ENCODE assay signal across 8 mouse cellular contexts in genomic region chr7:63858571-63859152, GRCm38 (mm10). TPM values are rescaled to one million over a fixed set of nuclear protein-coding genes. Genes with fewer than 3 reads are reported as not detected.
DNase-seq lines count a peak whose midpoint lies in the region; ATAC-seq and TF ChIP-seq lines count a peak whose summit lies in the region.

No protein-coding gene starts in this region.

- H3K4me3 ChIP-seq in G1E (ENCODE audit: low read depth, low read length) = peak overlapping the region; percentile 21; the same call in 1 of the 2 replicates
- H3K4me3 ChIP-seq in hindbrain, embryonic 11.5 days (ENCODE audit: low read depth, low read length) = peak overlapping the region; percentile 32
- H3K4me3 ChIP-seq in lung, embryonic 16.5 days (ENCODE audit: low read length) = peak overlapping the region; percentile 45

- H3K27ac ChIP-seq in hindbrain, embryonic 11.5 days (ENCODE audit: low read depth, low read length) = no peak overlapping the region
- H3K27ac ChIP-seq in lung, embryonic 16.5 days (ENCODE audit: low read length) = no peak overlapping the region

- peak; percentile 32; the same call in 1 of the 2 replicates for ATAC-seq in G1E (ENCODE audit: extremely low read depth, insufficient number of reproducible peaks, low FRiP score, poor library complexity, severe bottlenecking)
- ATAC-seq in hindbrain, embryonic 11.5 days (ENCODE audit: low FRiP score) = peak; percentile 85
- peak; percentile 87 for ATAC-seq in lung, embryonic 16.5 days (ENCODE audit: low read depth)

- no peak overlapping the region for H3K9ac ChIP-seq in hindbrain, embryonic 11.5 days (ENCODE audit: low read depth, low read length)
- H3K9ac ChIP-seq in lung, embryonic 16.5 days (ENCODE audit: low read length) = peak overlapping the region; percentile 56

- no peaks in the 10 kb centered on the region for H3K9me3 ChIP-seq in G1E (replicated peaks)
- no peaks in the 10 kb centered on the region for H3K9me3 ChIP-seq in hindbrain, embryonic 11.5 days (ENCODE audit: control insufficient read depth, low read length)
- H3K9me3 ChIP-seq in lung, embryonic 16.5 days (ENCODE audit: control insufficient read depth, low read length) = no peaks in the 10 kb centered on the region

- no peak for DNase-seq in G1E (ENCODE audit: low spot score)
- peak; percentile 86 for DNase-seq in cerebellum, adult 9-10 months
- DNase-seq in frontal cortex, adult 2 months (ENCODE audit: extremely low spot score in 1 of 2, low spot score in 1 of 2) = peak; percentile 74 to 93
- peak; percentile 87 for DNase-seq in hindbrain, embryonic 11.5 days (ENCODE audit: low spot score)
- peak; percentile 92 for DNase-seq in layer of hippocampus, adult 9-11 months
- peak; percentile 52 for DNase-seq in ovary, postnatal 10 days (ENCODE audit: low spot score)
- peak; percentile 85 to 88 for DNase-seq in thymus, postnatal 10 days (ENCODE audit: low spot score in 2 of 2)

- 5% methylated on average over 22 of the region's 22 CpGs for WGBS in hindbrain, embryonic 11.5 days
- WGBS in lung, embryonic 16.5 days = 2% methylated on average over 22 of the region's 22 CpGs

- no peak for TF ChIP-seq CTCF in G1E (IDR thresholded peaks at IDR 0.05; ENCODE audit: low read depth, low read length)

- H3K36me3 ChIP-seq in G1E (replicated peaks) = no peaks in the 10 kb centered on the region
- no peaks in the 10 kb centered on the region for H3K36me3 ChIP-seq in hindbrain, embryonic 11.5 days (ENCODE audit: control insufficient read depth, insufficient read depth, low read length)
- no peaks in the 10 kb centered on the region for H3K36me3 ChIP-seq in lung, embryonic 16.5 days (ENCODE audit: control insufficient read depth, insufficient read depth, low read length)

- peak overlapping the region; percentile 59 for H3K4me2 ChIP-seq in hindbrain, embryonic 11.5 days (replicated peaks; ENCODE audit: low read depth, low read length)
- peak overlapping the region; percentile 71 for H3K4me2 ChIP-seq in lung, embryonic 16.5 days (ENCODE audit: low read depth, low read length)

- H3K27me3 ChIP-seq in G1E (ENCODE audit: insufficient read depth, low read length) = peaks cover 38% of the 10 kb centered on the region
- H3K27me3 ChIP-seq in hindbrain, embryonic 11.5 days (ENCODE audit: control insufficient read depth, insufficient read depth, low read length) = no peaks in the 10 kb centered on the region
- H3K27me3 ChIP-seq in lung, embryonic 16.5 days (ENCODE audit: control insufficient read depth, insufficient read depth, low read depth, low read length) = no peaks in the 10 kb centered on the region

- peaks cover 15% of the 10 kb centered on the region for H3K4me1 ChIP-seq in G1E (ENCODE audit: insufficient read depth, low read depth, low read length)
- H3K4me1 ChIP-seq in hindbrain, embryonic 11.5 days (replicated peaks; ENCODE audit: control insufficient read depth, insufficient read depth, low read length) = no peaks in the 10 kb centered on the region; the same call in 1 of the 2 replicates
- H3K4me1 ChIP-seq in lung, embryonic 16.5 days (replicated peaks; ENCODE audit: control insufficient read depth, insufficient read depth, low read length) = peaks cover 3% of the 10 kb centered on the region; the same call in 1 of the 2 replicates

RNA-seq across cellular contexts. Expression of gene E030018B13Rik, which starts 58.0 kb away (rescaled TPM):
- total RNA-seq in G1E (2014; fragmentation: Nextera tagmentation) (not detected in 2 replicates), G1E (2017) (not detected in 2 replicates)
- polyA plus RNA-seq in G1E (2012) = not detected in 2 replicates
- not detected in 2 replicates for polyA plus RNA-seq in frontal cortex, adult 2 months (2012; rRNA removed)
- polyA plus RNA-seq in hindbrain, embryonic 11.5 days (2014; fragmentation: Nextera tagmentation; extraction: Ambion mirVana) = 0.28 TPM in 1 of 2 replicates, not detected in the other
- polyA plus RNA-seq in lung, embryonic 16.5 days (2015; fragmentation: Nextera tagmentation; extraction: Ambion mirVana) = not detected in 2 replicates

Comparison
In these comparisons a context has a peak if more than half of its experiments do, and no peak if none do; other contexts are left out.
1. ATAC-seq: peak in every context shown above with its lines; median percentile 87 in lung, embryonic 16.5 days; 85 in hindbrain, embryonic 11.5 days; 32 in G1E.